Mouse (Mus musculus): Measurements from ENCODE around the gene Fkbp6. TPM values are rescaled to one million over a fixed set of nuclear protein-coding genes. Genes with fewer than 3 reads are reported as not detected.

Fkbp6 gene
- polyA plus RNA-seq, 1 experiment from 2014 or later, result 0.26 TPM

GRCm38 (mm10) chr5:135346430-135346829 is 3.4 kb downstream of the Fkbp6 start:
- Histone ChIP-seq H3K27me3 (ENCODE audit: control insufficient read depth, insufficient read depth, low read length) (no peaks in the 10 kb centered on the region), H3K9me3 (ENCODE audit: control insufficient read depth, low read length) (no peaks in the 10 kb centered on the region), H3K36me3 (ENCODE audit: control insufficient read depth, insufficient read depth, low read length) (no peaks in the 10 kb centered on the region), H3K4me3 (ENCODE audit: low read depth, low read length) (no peak overlapping the region), H3K4me2 (replicated peaks; ENCODE audit: low read depth, low read length) (no peak overlapping the region), H3K4me1 (replicated peaks; ENCODE audit: control insufficient read depth, insufficient read depth, low read length) (no peaks in the 10 kb centered on the region), H3K9ac (ENCODE audit: low read depth, low read length) (no peak overlapping the region), H3K27ac (ENCODE audit: low read depth, low read length) (no peak overlapping the region)
- ATAC-seq (ENCODE audit: low FRiP score), result no peak
- WGBS, result 33% methylated on average over 1 of the region's 1 CpGs
- no peak for DNase-seq (ENCODE audit: low spot score)

- 83% methylated on average over 7 of the region's 7 CpGs for WGBS
- no peaks in the 10 kb centered on the region for H3K9me3 ChIP-seq (ENCODE audit: control insufficient read depth, low read length)
- no peak overlapping the region for H3K27ac ChIP-seq (ENCODE audit: low read depth, low read length)
- ATAC-seq (ENCODE audit: low FRiP score) (no peak), DNase-seq (ENCODE audit: low spot score) (no peak)
- H3K9ac ChIP-seq (ENCODE audit: low read depth, low read length), result no peak overlapping the region
- H3K4me2 ChIP-seq (replicated peaks; ENCODE audit: low read depth, low read length), result no peak overlapping the region
- no peak overlapping the region for H3K4me3 ChIP-seq (ENCODE audit: low read depth, low read length)
- H3K36me3 ChIP-seq (ENCODE audit: control insufficient read depth, insufficient read depth, low read length), result no peaks in the 10 kb centered on the region
- no peaks in the 10 kb centered on the region for H3K4me1 ChIP-seq (replicated peaks; ENCODE audit: control insufficient read depth, insufficient read depth, low read length)
- H3K27me3 ChIP-seq (ENCODE audit: control insufficient read depth, insufficient read depth, low read length), result no peaks in the 10 kb centered on the region
Measured at GRCm38 (mm10) chr5:135345989-135346388, 3.9 kb downstream of the Fkbp6 start.

GRCm38 (mm10) chr5:135337575-135337974 is 12.3 kb downstream of the Fkbp6 start:
- Histone ChIP-seq H3K27ac (ENCODE audit: low read depth, low read length) (no peak overlapping the region), H3K36me3 (ENCODE audit: control insufficient read depth, insufficient read depth, low read length) (no peaks in the 10 kb centered on the region), H3K4me1 (replicated peaks; ENCODE audit: control insufficient read depth, insufficient read depth, low read length) (no peaks in the 10 kb centered on the region), H3K9me3 (ENCODE audit: control insufficient read depth, low read length) (no peaks in the 10 kb centered on the region), H3K9ac (ENCODE audit: low read depth, low read length) (no peak overlapping the region), H3K27me3 (ENCODE audit: control insufficient read depth, insufficient read depth, low read length) (no peaks in the 10 kb centered on the region), H3K4me2 (replicated peaks; ENCODE audit: low read depth, low read length) (no peak overlapping the region), H3K4me3 (ENCODE audit: low read depth, low read length) (no peak overlapping the region)
- ATAC-seq (ENCODE audit: low FRiP score) (no peak), DNase-seq (ENCODE audit: low spot score) (no peak)
- WGBS, result 71% methylated on average over 3 of the region's 3 CpGs

- H3K4me2 ChIP-seq (replicated peaks; ENCODE audit: low read depth, low read length), result no peak overlapping the region
- ATAC-seq (ENCODE audit: low FRiP score) (no peak), DNase-seq (ENCODE audit: low spot score) (no peak)
- no peak overlapping the region for H3K9ac ChIP-seq (ENCODE audit: low read depth, low read length)
- H3K4me1 ChIP-seq (replicated peaks; ENCODE audit: control insufficient read depth, insufficient read depth, low read length), result no peaks in the 10 kb centered on the region
- no peaks in the 10 kb centered on the region for H3K36me3 ChIP-seq (ENCODE audit: control insufficient read depth, insufficient read depth, low read length)
- no peaks in the 10 kb centered on the region for H3K9me3 ChIP-seq (ENCODE audit: control insufficient read depth, low read length)
- H3K27ac ChIP-seq (ENCODE audit: low read depth, low read length), result no peak overlapping the region
- H3K4me3 ChIP-seq (ENCODE audit: low read depth, low read length), result no peak overlapping the region
- H3K27me3 ChIP-seq (ENCODE audit: control insufficient read depth, insufficient read depth, low read length), result no peaks in the 10 kb centered on the region
- WGBS, result 88% methylated on average over 6 of the region's 6 CpGs
Measured at GRCm38 (mm10) chr5:135331161-135331560, 18.7 kb downstream of the Fkbp6 start.

- H3K9me3 ChIP-seq (ENCODE audit: control insufficient read depth, low read length), result no peaks in the 10 kb centered on the region
- no peaks in the 10 kb centered on the region for H3K36me3 ChIP-seq (ENCODE audit: control insufficient read depth, insufficient read depth, low read length)
- no peaks in the 10 kb centered on the region for H3K4me1 ChIP-seq (replicated peaks; ENCODE audit: control insufficient read depth, insufficient read depth, low read length)
- no peak for DNase-seq (ENCODE audit: low spot score)
- H3K4me3 ChIP-seq (ENCODE audit: low read depth, low read length), result no peak overlapping the region
- H3K27ac ChIP-seq (ENCODE audit: low read depth, low read length), result no peak overlapping the region
- WGBS, result 88% methylated on average over 5 of the region's 5 CpGs
- H3K9ac ChIP-seq (ENCODE audit: low read depth, low read length), result no peak overlapping the region
- no peak overlapping the region for H3K4me2 ChIP-seq (replicated peaks; ENCODE audit: low read depth, low read length)
- no peak for ATAC-seq (ENCODE audit: low FRiP score)
- no peaks in the 10 kb centered on the region for H3K27me3 ChIP-seq (ENCODE audit: control insufficient read depth, insufficient read depth, low read length)
Measured at GRCm38 (mm10) chr5:135330201-135330600, 19.6 kb downstream of the Fkbp6 start.

- Histone ChIP-seq H3K9ac (ENCODE audit: low read depth, low read length) (no peak overlapping the region), H3K9me3 (ENCODE audit: control insufficient read depth, low read length) (no peaks in the 10 kb centered on the region), H3K4me2 (replicated peaks; ENCODE audit: low read depth, low read length) (no peak overlapping the region), H3K27ac (ENCODE audit: low read depth, low read length) (no peak overlapping the region), H3K4me3 (ENCODE audit: low read depth, low read length) (no peak overlapping the region), H3K36me3 (ENCODE audit: control insufficient read depth, insufficient read depth, low read length) (no peaks in the 10 kb centered on the region), H3K27me3 (ENCODE audit: control insufficient read depth, insufficient read depth, low read length) (no peaks in the 10 kb centered on the region), H3K4me1 (replicated peaks; ENCODE audit: control insufficient read depth, insufficient read depth, low read length) (no peaks in the 10 kb centered on the region)
- no peak for DNase-seq (ENCODE audit: low spot score)
- ATAC-seq (ENCODE audit: low FRiP score), result no peak
- 87% methylated on average over 4 of the region's 4 CpGs for WGBS
Measured at GRCm38 (mm10) chr5:135329471-135329870, 20.4 kb downstream of the Fkbp6 start.

GRCm38 (mm10) chr5:135326121-135326659 is 23.7 kb downstream of the Fkbp6 start:
- no peak overlapping the region for H3K27ac ChIP-seq (ENCODE audit: low read depth, low read length)
- H3K9me3 ChIP-seq (ENCODE audit: control insufficient read depth, low read length), result no peaks in the 10 kb centered on the region
- no peak overlapping the region for H3K9ac ChIP-seq (ENCODE audit: low read depth, low read length)
- H3K27me3 ChIP-seq (ENCODE audit: control insufficient read depth, insufficient read depth, low read length), result no peaks in the 10 kb centered on the region
- no peak overlapping the region for H3K4me3 ChIP-seq (ENCODE audit: low read depth, low read length)
- no peaks in the 10 kb centered on the region for H3K4me1 ChIP-seq (replicated peaks; ENCODE audit: control insufficient read depth, insufficient read depth, low read length)
- no peak for DNase-seq (ENCODE audit: low spot score)
- no peaks in the 10 kb centered on the region for H3K36me3 ChIP-seq (ENCODE audit: control insufficient read depth, insufficient read depth, low read length)
- no peak overlapping the region for H3K4me2 ChIP-seq (replicated peaks; ENCODE audit: low read depth, low read length)
- WGBS, result 10% methylated on average over 3 of the region's 3 CpGs
- ATAC-seq (ENCODE audit: low FRiP score), result no peak

- ATAC-seq (ENCODE audit: low FRiP score) (no peak), DNase-seq (ENCODE audit: low spot score) (no peak)
- no peak overlapping the region for H3K27ac ChIP-seq (ENCODE audit: low read depth, low read length)
- no peak overlapping the region for H3K4me3 ChIP-seq (ENCODE audit: low read depth, low read length)
- H3K4me2 ChIP-seq (replicated peaks; ENCODE audit: low read depth, low read length), result no peak overlapping the region
- no peaks in the 10 kb centered on the region for H3K36me3 ChIP-seq (ENCODE audit: control insufficient read depth, insufficient read depth, low read length)
- no peaks in the 10 kb centered on the region for H3K4me1 ChIP-seq (replicated peaks; ENCODE audit: control insufficient read depth, insufficient read depth, low read length)
- H3K9ac ChIP-seq (ENCODE audit: low read depth, low read length), result no peak overlapping the region
- H3K9me3 ChIP-seq (ENCODE audit: control insufficient read depth, low read length), result no peaks in the 10 kb centered on the region
- H3K27me3 ChIP-seq (ENCODE audit: control insufficient read depth, insufficient read depth, low read length), result no peaks in the 10 kb centered on the region
- 92% methylated on average over 1 of the region's 1 CpGs for WGBS
Measured at GRCm38 (mm10) chr5:135322197-135322596, 27.6 kb downstream of the Fkbp6 start.

- no peak overlapping the region for H3K27ac ChIP-seq (ENCODE audit: low read depth, low read length)
- no peak for DNase-seq (ENCODE audit: low spot score)
- ATAC-seq (ENCODE audit: low FRiP score), result no peak
- no peak overlapping the region for H3K4me3 ChIP-seq (ENCODE audit: low read depth, low read length)
- no peaks in the 10 kb centered on the region for H3K4me1 ChIP-seq (replicated peaks; ENCODE audit: control insufficient read depth, insufficient read depth, low read length)
- H3K9ac ChIP-seq (ENCODE audit: low read depth, low read length), result no peak overlapping the region
- H3K4me2 ChIP-seq (replicated peaks; ENCODE audit: low read depth, low read length), result no peak overlapping the region
- no peaks in the 10 kb centered on the region for H3K27me3 ChIP-seq (ENCODE audit: control insufficient read depth, insufficient read depth, low read length)
- WGBS, result 42% methylated on average over 2 of the region's 2 CpGs
- H3K36me3 ChIP-seq (ENCODE audit: control insufficient read depth, insufficient read depth, low read length), result no peaks in the 10 kb centered on the region
- no peaks in the 10 kb centered on the region for H3K9me3 ChIP-seq (ENCODE audit: control insufficient read depth, low read length)
Measured at GRCm38 (mm10) chr5:135319856-135320255, 30.0 kb downstream of the Fkbp6 start.

All from hindbrain, embryonic 11.5 days (tissue).